Mouse (Mus musculus) limb, embryonic 13.5 days (tissue): ENCODE results near the gene Hoxb6. TPM values are rescaled to one million over a fixed set of nuclear protein-coding genes. Genes with fewer than 3 reads are reported as not detected.

ENCODE experiments used
- ATAC-seq: fragments of 200-750 bp; cut with Nextera tagmentation; 2 replicates; pipeline ENCODE4 v1.8.0; 2017; ENCODE audit warnings: low read depth, moderate number of reproducible peaks, moderate TSS enrichment; ENCODE audit not compliant: low FRiP score
- H3K27ac ChIP-seq: fragments of 300-500 bp; sonication (generic); 2 replicates; pipeline ENCODE4 v1.5.1; 2015; ENCODE audit warnings: inconsistent platforms, mild to moderate bottlenecking, moderate library complexity
- H3K27me3 ChIP-seq: fragments of 300-500 bp; sonication (generic); 2 replicates; pipeline ENCODE4 v1.6.1; 2015; ENCODE audit warnings: mild to moderate bottlenecking, inconsistent platforms
- H3K36me3 ChIP-seq: fragments of 300-500 bp; sonication (generic); 2 replicates; pipeline ENCODE4 v1.6.1; 2015; ENCODE audit warnings: inconsistent platforms, mild to moderate bottlenecking, moderate library complexity
- H3K4me1 ChIP-seq: fragments of 300-500 bp; sonication (generic); 2 replicates; pipeline ENCODE4 v1.6.1; 2015; ENCODE audit warnings: inconsistent platforms
- H3K4me2 ChIP-seq: fragments of 300-500 bp; sonication (generic); replicated peaks from 2 replicates; pipeline ENCODE4 v1.6.1; 2015; ENCODE audit warnings: inconsistent platforms, mild to moderate bottlenecking, moderate library complexity
- H3K4me3 ChIP-seq: fragments of 300-500 bp; sonication (generic); 2 replicates; pipeline ENCODE4 v1.5.1; 2015; ENCODE audit warnings: moderate library complexity, mild to moderate bottlenecking, inconsistent platforms
- H3K9ac ChIP-seq: fragments of 300-500 bp; sonication (generic); 2 replicates; pipeline ENCODE4 v1.6.1; 2015; ENCODE audit warnings: mild to moderate bottlenecking, inconsistent platforms
- H3K9me3 ChIP-seq: fragments of 300-500 bp; sonication (generic); 2 replicates; pipeline ENCODE4 v1.6.1; 2016; ENCODE audit warnings: inconsistent platforms
- WGBS: fragments of 180-500 bp; shearing (Covaris S2); methylation state at CpG from one replicate; pipeline ENCODE4 v1.1.7; 2015; 5-methylcytosine and 5-hydroxymethylcytosine counted together
- polyA plus RNA-seq: library from polyadenylated mRNA; unstranded; fragments of >200 nt; fragmentation: Nextera tagmentation; extraction: Ambion mirVana; gene quantifications from 2 replicates; pipeline ENCODE4 v1.2.1, GENCODE M21; 2015

Hoxb6 gene
- polyA plus RNA-seq, 1 experiment from 2014 or later = 1.4 TPM

DNA sequence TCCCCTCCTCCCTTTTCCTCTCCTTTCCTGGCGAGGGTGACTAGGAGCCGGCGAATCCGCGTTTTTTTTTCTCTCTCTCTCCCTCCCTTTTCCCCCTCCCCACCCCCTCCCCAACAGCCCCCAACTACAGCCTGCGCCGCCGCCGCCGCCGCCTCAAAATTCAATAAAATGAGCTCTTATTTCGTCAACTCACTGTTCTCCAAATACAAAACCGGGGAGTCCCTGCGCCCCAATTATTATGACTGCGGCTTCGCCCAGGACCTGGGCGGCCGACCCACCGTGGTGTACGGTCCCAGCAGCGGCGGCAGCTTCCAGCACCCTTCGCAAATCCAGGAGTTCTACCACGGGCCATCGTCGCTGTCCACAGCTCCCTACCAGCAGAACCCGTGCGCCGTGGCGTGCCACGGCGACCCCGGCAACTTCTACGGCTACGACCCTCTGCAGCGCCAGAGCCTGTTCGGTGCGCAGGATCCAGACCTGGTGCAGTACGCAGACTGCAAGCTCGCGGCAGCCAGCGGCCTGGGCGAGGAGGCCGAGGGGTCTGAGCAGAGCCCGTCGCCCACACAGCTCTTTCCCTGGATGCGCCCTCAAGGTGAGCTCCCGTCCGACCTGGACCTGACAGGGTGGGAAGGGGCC, 9.4 kb upstream of the Hoxb6 start:
- H3K4me2 ChIP-seq = peak overlapping the region; percentile 58
- H3K36me3 ChIP-seq = no peaks in the 10 kb centered on the region
- no peak overlapping the region for H3K9ac ChIP-seq
- peaks cover 97% of the 10 kb centered on the region for H3K27me3 ChIP-seq
- H3K4me3 ChIP-seq = peak overlapping the region; percentile 21
- H3K4me1 ChIP-seq = peaks cover 19% of the 10 kb centered on the region
- no peak for ATAC-seq
- H3K9me3 ChIP-seq = no peaks in the 10 kb centered on the region
- no peak overlapping the region for H3K27ac ChIP-seq
- under 1% methylated on average over 49 of the region's 49 CpGs for WGBS

DNA sequence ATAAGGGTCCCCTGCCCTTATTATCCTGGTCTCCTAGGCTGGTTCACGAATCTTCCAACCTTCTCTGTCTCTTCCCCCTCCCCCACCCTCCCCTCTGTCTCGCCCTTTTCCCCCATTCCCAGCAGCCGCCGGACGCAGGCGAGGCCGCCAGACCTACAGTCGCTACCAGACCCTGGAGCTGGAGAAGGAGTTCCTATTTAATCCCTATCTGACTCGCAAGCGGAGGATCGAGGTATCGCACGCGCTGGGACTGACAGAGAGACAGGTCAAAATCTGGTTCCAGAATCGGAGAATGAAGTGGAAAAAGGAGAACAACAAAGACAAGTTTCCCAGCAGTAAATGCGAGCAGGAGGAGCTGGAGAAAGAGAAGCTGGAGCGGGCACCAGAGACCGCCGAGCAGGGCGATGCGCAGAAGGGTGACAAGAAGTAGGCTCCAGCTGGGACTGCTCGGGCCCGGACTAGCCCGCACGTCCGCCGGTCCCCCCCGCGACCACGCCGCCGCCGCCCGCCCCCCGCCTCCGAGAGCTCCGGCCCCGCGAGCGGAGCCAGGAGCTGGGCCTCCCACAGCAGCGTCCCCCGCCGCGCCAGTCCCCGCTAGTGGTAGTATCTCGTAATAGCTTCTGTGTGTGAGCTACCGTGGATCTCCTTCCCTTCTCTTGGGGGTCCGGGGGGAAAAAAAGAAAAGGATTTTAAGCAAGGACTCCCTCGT, 8.1 kb upstream of the Hoxb6 start:
- H3K4me1 ChIP-seq = peaks cover 19% of the 10 kb centered on the region
- no peak for ATAC-seq
- peak overlapping the region; percentile 33 for H3K4me3 ChIP-seq
- 0% methylated on average over 45 of the region's 49 CpGs for WGBS
- no peaks in the 10 kb centered on the region for H3K36me3 ChIP-seq
- peaks cover 98% of the 10 kb centered on the region for H3K27me3 ChIP-seq
- H3K9ac ChIP-seq = peak overlapping the region; percentile 36; the same call in 1 of the 2 replicates
- H3K9me3 ChIP-seq = no peaks in the 10 kb centered on the region
- peak overlapping the region; percentile 58 for H3K4me2 ChIP-seq
- 0 out of 2 replicates have a peak overlapping the region, but pooled peaks have one; percentile 22 for H3K27ac ChIP-seq

DNA sequence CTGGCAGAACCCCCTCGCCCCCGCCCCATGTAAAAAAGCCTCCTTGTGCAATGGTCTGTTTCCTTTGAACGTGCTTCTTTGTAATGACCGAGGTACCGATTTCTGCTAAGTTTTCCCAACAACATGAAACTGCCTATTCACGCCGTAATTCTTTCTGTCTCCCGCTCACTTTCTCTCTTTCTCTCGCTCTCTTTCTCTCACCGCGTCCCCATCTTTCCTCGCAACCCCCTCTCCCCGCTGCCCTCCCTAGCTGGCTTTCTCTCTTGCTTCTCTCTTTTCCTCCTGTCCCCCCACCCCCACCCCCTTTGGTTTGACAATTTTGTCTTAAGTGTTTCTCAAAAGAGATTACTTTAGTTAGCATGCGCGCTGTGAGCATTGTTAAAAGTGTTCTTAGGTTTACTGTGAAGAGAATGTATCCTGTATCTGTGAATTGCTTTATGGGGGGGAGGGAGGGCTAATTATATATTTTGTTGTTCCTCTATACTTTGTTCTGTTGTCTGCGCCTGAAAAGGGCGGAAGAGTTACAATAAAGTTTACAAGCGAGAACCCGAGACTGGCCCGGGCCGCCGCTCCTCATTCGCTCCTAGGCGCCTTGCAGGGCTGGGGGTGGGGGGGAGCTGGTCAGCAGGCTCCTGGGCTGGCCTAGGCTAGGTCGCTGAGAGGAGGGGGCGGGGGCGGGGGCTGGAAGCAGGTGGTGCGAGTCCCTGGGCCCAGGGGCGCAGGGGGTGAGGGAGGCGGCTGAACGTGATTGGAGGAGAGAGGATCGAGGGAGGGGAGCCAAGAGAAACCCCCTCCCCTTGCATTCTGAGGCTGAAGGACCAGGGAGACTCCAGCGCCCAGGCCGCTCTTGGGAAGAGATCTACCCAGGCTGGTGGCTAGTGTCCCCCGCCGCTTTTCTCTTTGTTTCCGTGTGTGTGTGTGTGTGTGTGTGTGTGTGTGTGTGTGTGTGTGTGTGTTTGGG, 7.2 kb upstream of the Hoxb6 start:
- ATAC-seq = no peak
- peak overlapping the region; percentile 36; the same call in 1 of the 2 replicates for H3K9ac ChIP-seq
- peak overlapping the region; percentile 58 for H3K4me2 ChIP-seq
- H3K36me3 ChIP-seq = no peaks in the 10 kb centered on the region
- H3K4me1 ChIP-seq = peaks cover 19% of the 10 kb centered on the region
- no peak overlapping the region; the same call in 1 of the 2 replicates for H3K27ac ChIP-seq
- under 1% methylated on average over 28 of the region's 37 CpGs for WGBS
- H3K4me3 ChIP-seq = peak overlapping the region; percentile 33
- H3K9me3 ChIP-seq = no peaks in the 10 kb centered on the region
- H3K27me3 ChIP-seq = peaks cover 98% of the 10 kb centered on the region

DNA sequence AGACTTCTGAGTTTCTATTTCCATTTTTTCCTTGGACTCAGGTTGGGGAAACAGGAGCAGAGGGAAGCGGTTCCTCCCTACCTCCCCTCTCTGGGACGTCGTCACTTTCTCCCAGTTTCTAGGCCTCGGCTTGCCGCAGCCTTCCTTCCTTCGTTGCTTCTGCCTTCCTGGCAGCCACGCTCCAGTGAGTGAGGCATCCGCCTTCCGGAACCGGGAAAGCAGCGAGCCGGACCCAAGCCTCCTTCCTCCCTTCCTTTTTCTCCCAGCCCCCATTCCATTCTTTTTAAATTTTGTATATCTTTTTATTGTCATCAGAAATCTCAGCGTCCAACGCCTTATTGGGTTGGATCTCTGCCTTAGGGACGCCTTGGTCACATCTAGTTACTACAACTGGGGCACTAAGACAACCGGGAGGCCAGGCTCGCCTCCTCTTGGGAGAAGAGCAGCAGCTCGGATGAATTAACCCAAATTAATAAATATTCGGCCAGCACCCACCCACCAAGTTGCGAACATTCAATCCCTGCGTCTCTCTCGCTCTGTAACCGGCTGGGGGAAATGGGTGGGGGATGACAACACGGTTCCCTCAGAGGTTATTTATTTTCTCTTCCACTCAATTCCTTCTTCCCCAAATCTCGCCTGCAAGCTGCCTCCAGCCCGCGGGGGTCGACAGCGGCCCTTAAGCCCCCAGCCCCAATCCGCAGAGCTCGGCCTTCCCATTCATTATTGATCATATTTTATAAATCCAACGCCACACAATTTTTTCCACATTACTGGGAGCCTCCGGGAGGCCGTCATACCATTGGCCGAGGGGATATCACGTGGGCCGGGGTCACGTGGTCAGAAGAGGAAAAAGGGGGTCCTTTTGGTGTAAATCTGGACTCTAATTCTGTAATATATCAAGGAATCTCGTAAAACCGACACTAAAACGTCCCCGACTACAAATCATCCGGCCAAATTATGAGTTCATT, 6.2 kb upstream of the Hoxb6 start, which contains the start of gene Hoxb7:
TSS of gene Hoxb7 (plus strand) at position 853 of the 968 bp plus-strand sequence.
- no peak within 1 kb of the TSS for H3K9ac ChIP-seq
- H3K27me3 ChIP-seq = peaks cover 98% of the 10 kb centered on the region
- H3K4me1 ChIP-seq = peaks cover 19% of the 10 kb centered on the region
- no peak within 1 kb of the TSS; the same call in 1 of the 2 replicates for H3K27ac ChIP-seq
- H3K9me3 ChIP-seq = no peaks in the 10 kb centered on the region
- H3K4me3 ChIP-seq = peak within 1 kb of the TSS; percentile 36
- under 1% methylated on average over 43 of the region's 43 CpGs for WGBS
- H3K36me3 ChIP-seq = no peaks in the 10 kb centered on the region
- H3K4me2 ChIP-seq = peak within 1 kb of the TSS; percentile 55
- no peak for ATAC-seq

DNA sequence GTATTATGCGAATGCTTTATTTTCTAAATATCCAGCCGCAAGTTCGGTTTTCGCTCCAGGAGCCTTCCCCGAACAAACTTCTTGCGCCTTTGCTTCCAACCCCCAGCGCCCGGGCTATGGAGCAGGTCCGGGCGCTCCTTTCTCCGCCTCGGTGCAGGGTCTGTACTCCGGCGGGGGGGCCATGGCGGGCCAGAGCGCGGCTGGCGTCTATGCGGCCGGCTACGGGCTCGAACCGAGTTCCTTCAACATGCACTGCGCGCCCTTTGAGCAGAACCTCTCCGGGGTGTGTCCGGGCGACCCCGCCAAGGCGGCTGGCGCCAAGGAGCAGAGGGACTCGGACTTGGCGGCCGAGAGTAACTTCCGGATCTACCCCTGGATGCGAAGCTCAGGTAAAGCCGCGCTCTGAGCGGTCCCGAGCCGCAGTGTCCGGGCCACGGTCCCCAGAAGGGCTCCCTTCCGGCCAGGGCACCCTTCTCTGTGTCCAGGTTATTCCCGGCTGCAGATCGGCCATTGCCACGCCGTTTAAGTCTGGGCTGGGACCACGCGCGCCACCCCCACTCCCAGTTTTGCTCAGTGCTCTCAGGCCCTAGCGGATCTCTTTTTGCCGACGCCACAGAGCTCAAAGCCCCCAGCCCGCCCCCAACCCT, 5.4 kb upstream of the Hoxb6 start:
- peak overlapping the region; percentile 55 for H3K4me2 ChIP-seq
- no peak overlapping the region; the same call in 1 of the 2 replicates for H3K27ac ChIP-seq
- peaks cover 19% of the 10 kb centered on the region for H3K4me1 ChIP-seq
- no peaks in the 10 kb centered on the region for H3K36me3 ChIP-seq
- no peaks in the 10 kb centered on the region for H3K9me3 ChIP-seq
- ATAC-seq = no peak
- H3K9ac ChIP-seq = no peak overlapping the region
- H3K27me3 ChIP-seq = peaks cover 98% of the 10 kb centered on the region
- under 1% methylated on average over 55 of the region's 55 CpGs for WGBS
- peak overlapping the region; percentile 36 for H3K4me3 ChIP-seq

DNA sequence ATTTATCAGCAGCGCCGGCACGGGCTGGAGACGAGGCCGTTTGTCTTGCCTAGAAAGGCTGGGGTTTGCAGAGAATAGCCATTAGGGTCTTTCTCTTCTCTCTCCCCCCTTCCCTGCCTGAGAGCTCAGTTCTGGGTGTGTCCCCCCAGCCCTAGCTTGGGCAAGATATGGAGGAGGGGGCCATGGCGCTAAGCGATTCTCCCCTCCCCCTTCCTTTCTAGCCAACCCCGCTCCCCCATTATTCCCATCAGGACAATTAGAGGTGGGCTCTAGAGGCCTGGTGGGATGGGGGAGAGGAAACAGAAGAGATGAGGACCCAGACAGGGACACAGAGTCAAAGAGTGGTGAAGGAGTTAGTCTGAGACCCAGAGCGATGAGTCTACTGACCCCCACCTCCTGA, 4.9 kb upstream of the Hoxb6 start:
- Histone ChIP-seq H3K4me2 (peak overlapping the region; percentile 55), H3K27me3 (peaks cover 98% of the 10 kb centered on the region), H3K4me3 (peak overlapping the region; percentile 36), H3K36me3 (no peaks in the 10 kb centered on the region), H3K4me1 (peaks cover 19% of the 10 kb centered on the region), H3K9me3 (no peaks in the 10 kb centered on the region), H3K27ac (no peak overlapping the region), H3K9ac (no peak overlapping the region)
- ATAC-seq = no peak
- 3% methylated on average over 9 of the region's 9 CpGs for WGBS

DNA sequence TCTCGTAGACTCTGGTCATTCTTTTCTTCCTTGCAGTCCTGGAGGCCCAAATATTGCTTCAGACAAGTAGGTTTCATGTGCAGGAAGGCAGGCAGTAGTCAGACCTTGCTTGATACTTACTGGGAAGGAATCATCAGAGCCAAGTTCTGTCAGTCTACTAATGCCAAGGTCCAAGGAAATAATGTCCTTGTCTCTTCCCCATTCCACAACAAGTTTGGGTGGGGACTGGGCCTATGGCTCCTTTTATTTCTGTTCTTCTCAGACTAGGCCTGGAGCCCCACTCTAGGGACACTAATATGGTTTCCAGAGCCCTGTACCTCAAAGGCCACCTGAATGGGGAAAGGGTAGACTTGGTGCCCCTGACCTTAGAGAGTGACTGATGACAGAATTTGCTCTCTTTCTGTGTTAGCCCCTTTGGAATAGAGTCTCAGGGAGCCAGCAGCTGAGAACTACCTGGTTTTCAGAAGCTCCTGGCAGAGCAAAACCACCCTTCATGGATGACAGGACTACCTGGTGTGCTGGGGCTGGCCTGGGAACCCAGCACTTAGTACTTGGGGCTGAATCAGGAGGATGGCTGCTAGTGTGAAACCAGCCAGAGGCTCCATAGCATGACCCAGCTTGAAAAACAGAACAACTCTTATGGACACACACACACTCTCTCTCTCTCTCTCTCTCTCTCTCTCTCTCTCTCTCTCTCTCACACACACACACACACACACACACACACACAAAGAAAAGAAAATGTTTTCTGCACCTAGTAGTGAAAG, 3.6 kb upstream of the Hoxb6 start:
- Histone ChIP-seq H3K4me3 (no peak overlapping the region), H3K4me1 (peaks cover 13% of the 10 kb centered on the region), H3K9me3 (no peaks in the 10 kb centered on the region), H3K27me3 (peaks cover 98% of the 10 kb centered on the region), H3K36me3 (no peaks in the 10 kb centered on the region), H3K9ac (no peak overlapping the region), H3K4me2 (no peak overlapping the region), H3K27ac (no peak overlapping the region)
- 26% methylated on average over 1 of the region's 1 CpGs for WGBS
- no peak for ATAC-seq

DNA sequence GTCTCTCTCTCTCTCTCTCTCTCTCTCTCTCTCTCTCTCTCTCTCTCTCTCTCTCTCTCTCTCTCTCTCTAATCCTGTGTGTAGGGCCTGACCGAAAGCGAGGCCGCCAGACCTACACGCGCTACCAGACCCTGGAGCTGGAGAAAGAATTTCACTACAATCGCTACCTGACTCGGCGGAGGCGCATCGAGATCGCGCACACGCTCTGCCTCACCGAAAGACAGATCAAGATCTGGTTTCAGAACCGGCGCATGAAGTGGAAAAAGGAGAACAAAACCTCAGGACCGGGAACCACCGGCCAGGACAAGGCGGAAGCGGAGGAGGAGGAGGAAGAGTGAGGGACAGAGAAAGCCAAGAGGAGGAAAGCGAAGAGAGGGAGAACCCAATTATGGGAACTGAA, 3.0 kb upstream of the Hoxb6 start:
- H3K4me2 ChIP-seq = no peak overlapping the region
- H3K9me3 ChIP-seq = no peaks in the 10 kb centered on the region
- no peaks in the 10 kb centered on the region for H3K36me3 ChIP-seq
- no peak overlapping the region for H3K4me3 ChIP-seq
- no peak overlapping the region for H3K9ac ChIP-seq
- no peak for ATAC-seq
- no peak overlapping the region for H3K27ac ChIP-seq
- peaks cover 9% of the 10 kb centered on the region for H3K4me1 ChIP-seq
- whole genome bisulfite sequencing = 19% methylated on average over 21 of the region's 21 CpGs
- H3K27me3 ChIP-seq = peaks cover 98% of the 10 kb centered on the region

DNA sequence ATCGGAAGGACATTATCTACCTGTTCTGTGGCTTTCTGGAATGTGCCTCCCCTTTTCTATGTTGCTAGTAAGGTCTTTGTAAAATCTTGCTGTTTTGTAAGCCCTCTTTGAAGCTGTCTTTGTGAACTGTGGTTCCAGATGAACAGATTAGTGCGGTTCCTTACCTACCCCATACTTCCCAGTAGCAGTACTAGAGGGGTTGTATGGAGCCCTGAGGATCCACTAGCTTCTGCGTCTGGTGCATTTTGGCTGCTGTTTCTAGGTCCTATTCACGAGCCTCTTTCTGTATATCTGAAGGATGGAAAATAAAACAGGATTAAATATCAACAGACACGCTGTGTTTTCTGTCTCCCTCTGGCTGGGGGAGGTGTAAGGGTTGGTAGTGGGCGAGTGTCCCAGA, 2.4 kb upstream of the Hoxb6 start:
- Histone ChIP-seq H3K4me1 (peaks cover 4% of the 10 kb centered on the region; the same call in 1 of the 2 replicates), H3K27ac (no peak overlapping the region), H3K4me2 (no peak overlapping the region), H3K36me3 (no peaks in the 10 kb centered on the region), H3K9me3 (no peaks in the 10 kb centered on the region), H3K27me3 (peaks cover 98% of the 10 kb centered on the region), H3K4me3 (no peak overlapping the region), H3K9ac (no peak overlapping the region)
- 33% methylated on average over 6 of the region's 6 CpGs for WGBS
- no peak for ATAC-seq

DNA sequence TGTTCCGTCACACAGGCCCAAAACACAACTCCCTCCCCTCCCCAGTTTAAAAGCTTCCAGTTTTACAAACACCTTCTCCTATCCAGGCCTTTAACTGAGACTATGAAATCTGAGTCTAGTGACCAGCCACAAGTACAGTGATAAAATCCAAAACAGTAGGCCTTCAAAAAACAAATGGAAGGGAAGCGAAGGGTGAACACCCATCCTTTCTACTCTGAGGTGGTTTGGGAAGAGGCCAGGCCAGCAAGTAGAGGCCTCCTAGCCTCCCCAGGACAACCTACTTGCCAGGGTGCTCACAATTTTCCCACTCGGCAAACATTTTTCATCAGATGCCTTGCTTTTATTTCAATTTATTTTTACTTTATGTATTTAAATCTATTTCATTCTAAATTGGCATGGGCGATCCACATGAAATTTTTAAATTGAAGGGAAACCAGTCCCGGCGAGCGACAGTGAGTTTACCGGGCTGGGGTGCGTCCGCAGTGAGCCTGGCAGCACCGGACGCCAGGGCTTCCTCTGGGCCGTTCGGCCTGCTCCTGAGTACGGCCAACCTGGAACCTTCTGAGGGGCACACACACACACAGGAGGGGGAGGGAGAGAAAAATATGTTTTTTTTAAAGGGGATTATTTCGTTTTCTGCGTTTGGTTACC, 1.4 kb upstream of the Hoxb6 start:
- H3K27me3 ChIP-seq = peaks cover 98% of the 10 kb centered on the region
- H3K27ac ChIP-seq = no peak overlapping the region
- no peak overlapping the region for H3K4me3 ChIP-seq
- H3K4me2 ChIP-seq = no peak overlapping the region
- no peak for ATAC-seq
- no peaks in the 10 kb centered on the region for H3K9me3 ChIP-seq
- WGBS = 16% methylated on average over 17 of the region's 17 CpGs
- no peak overlapping the region for H3K9ac ChIP-seq
- peaks cover 3% of the 10 kb centered on the region; the same call in 1 of the 2 replicates for H3K4me1 ChIP-seq
- H3K36me3 ChIP-seq = no peaks in the 10 kb centered on the region
